Mouse (Mus musculus): ENCODE measurements around the gene Nell2.

Nell2 gene

GRCm38 (mm10) chr15:95322744-95323143 lies 205.6 kb downstream of the Nell2 start:
- no peak for TF ChIP-seq GATA4 (IDR thresholded peaks at IDR 0.05; ENCODE audit: insufficient replicate concordance, low read length)

- TF ChIP-seq GATA4 (IDR thresholded peaks at IDR 0.05; ENCODE audit: insufficient replicate concordance, low read length): no peak
Observed at GRCm38 (mm10) chr15:95316626-95317025, 211.7 kb downstream of the Nell2 start.

GRCm38 (mm10) chr15:95314808-95315145 lies 213.6 kb downstream of the Nell2 start:
- TF ChIP-seq GATA4 (IDR thresholded peaks at IDR 0.05; ENCODE audit: insufficient replicate concordance, low read length): no peak

GRCm38 (mm10) chr15:95314121-95314807 lies 214.1 kb downstream of the Nell2 start:
- TF ChIP-seq GATA4 (IDR thresholded peaks at IDR 0.05; ENCODE audit: insufficient replicate concordance, low read length): no peak

- TF ChIP-seq GATA4 (IDR thresholded peaks at IDR 0.05; ENCODE audit: insufficient replicate concordance, low read length): no peak
Observed at GRCm38 (mm10) chr15:95313286-95313685, 215.1 kb downstream of the Nell2 start.

GRCm38 (mm10) chr15:95304102-95304501 lies 224.3 kb downstream of the Nell2 start:
- no peak for TF ChIP-seq GATA4 (IDR thresholded peaks at IDR 0.05; ENCODE audit: insufficient replicate concordance, low read length)

GRCm38 (mm10) chr15:95296561-95296960 lies 231.8 kb downstream of the Nell2 start:
- TF ChIP-seq GATA4 (IDR thresholded peaks at IDR 0.05; ENCODE audit: insufficient replicate concordance, low read length): no peak

- TF ChIP-seq GATA4 (IDR thresholded peaks at IDR 0.05; ENCODE audit: insufficient replicate concordance, low read length): no peak
Observed at GRCm38 (mm10) chr15:95289047-95289446, 239.3 kb downstream of the Nell2 start.

GRCm38 (mm10) chr15:95285199-95285598 lies 243.2 kb downstream of the Nell2 start:
- no peak for TF ChIP-seq GATA4 (IDR thresholded peaks at IDR 0.05; ENCODE audit: insufficient replicate concordance, low read length)

GRCm38 (mm10) chr15:95280986-95281385 lies 247.4 kb downstream of the Nell2 start:
- TF ChIP-seq GATA4 (IDR thresholded peaks at IDR 0.05; ENCODE audit: insufficient replicate concordance, low read length): no peak

GRCm38 (mm10) chr15:95278001-95278400 lies 250.4 kb downstream of the Nell2 start:
- no peak for TF ChIP-seq GATA4 (IDR thresholded peaks at IDR 0.05; ENCODE audit: insufficient replicate concordance, low read length)

GRCm38 (mm10) chr15:95276556-95276955 lies 251.8 kb downstream of the Nell2 start:
- no peak for TF ChIP-seq GATA4 (IDR thresholded peaks at IDR 0.05; ENCODE audit: insufficient replicate concordance, low read length)

- no peak for TF ChIP-seq GATA4 (IDR thresholded peaks at IDR 0.05; ENCODE audit: insufficient replicate concordance, low read length)
Observed at GRCm38 (mm10) chr15:95275553-95275952, 252.8 kb downstream of the Nell2 start.

- TF ChIP-seq GATA4 (IDR thresholded peaks at IDR 0.05; ENCODE audit: insufficient replicate concordance, low read length): no peak
Observed at GRCm38 (mm10) chr15:95273236-95273635, 255.1 kb downstream of the Nell2 start.

GRCm38 (mm10) chr15:95272167-95272566 lies 256.2 kb downstream of the Nell2 start:
- TF ChIP-seq GATA4 (IDR thresholded peaks at IDR 0.05; ENCODE audit: insufficient replicate concordance, low read length): no peak

GRCm38 (mm10) chr15:95259671-95260450 lies 268.5 kb downstream of the Nell2 start:
- no peak for TF ChIP-seq GATA4 (IDR thresholded peaks at IDR 0.05; ENCODE audit: insufficient replicate concordance, low read length)

Data from liver, adult (tissue).